Mouse (Mus musculus): ENCODE measurements around the gene Gm10719. TPM values are rescaled to one million over a fixed set of nuclear protein-coding genes. Genes with fewer than 3 reads are reported as not detected.
"Not testable (repeated sequence)": the region's sequence is repeated elsewhere in the genome, so short reads cannot be mapped to it uniquely, and the experiment has no call there.

Gene Gm10719
- polyA plus RNA-seq, 1 experiment from 2014 or later = 0.28 TPM

DNA sequence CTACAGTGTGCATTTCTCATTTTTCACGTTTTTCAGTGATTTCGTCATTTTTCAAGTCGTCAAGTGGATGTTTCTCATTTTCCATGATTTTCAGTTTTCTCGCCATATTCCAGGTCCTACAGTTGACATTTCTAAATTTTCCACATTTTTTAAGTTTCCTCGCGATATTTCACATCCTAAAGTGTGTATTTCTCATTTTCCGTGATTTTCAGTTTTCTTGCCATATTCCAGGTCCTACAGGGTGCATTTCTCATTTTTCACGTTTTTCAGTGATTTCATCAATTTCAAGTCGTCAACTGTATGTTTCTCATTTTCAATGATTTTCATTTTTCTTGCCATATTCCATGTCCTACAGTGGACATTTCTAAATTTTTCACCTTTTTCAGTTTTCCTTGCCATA lies 1.9 kb upstream of the Gm10719 start, which contains the start of gene Gm10720:
Gene Gm10720, plus strand, starts transcription at position 301 of the 400 bp plus-strand sequence.
- H3K9me3 ChIP-seq; H3K4me2 ChIP-seq; H3K4me1 ChIP-seq; H3K27me3 ChIP-seq (replicated peaks); H3K27ac ChIP-seq (replicated peaks); H3K9ac ChIP-seq; H3K4me3 ChIP-seq; ATAC-seq (ENCODE audit: extremely low read depth, insufficient number of reproducible peaks, low FRiP score, low TSS enrichment); H3K36me3 ChIP-seq: not testable (repeated sequence)
- 67% methylated on average over 5 of the region's 9 CpGs for WGBS

DNA sequence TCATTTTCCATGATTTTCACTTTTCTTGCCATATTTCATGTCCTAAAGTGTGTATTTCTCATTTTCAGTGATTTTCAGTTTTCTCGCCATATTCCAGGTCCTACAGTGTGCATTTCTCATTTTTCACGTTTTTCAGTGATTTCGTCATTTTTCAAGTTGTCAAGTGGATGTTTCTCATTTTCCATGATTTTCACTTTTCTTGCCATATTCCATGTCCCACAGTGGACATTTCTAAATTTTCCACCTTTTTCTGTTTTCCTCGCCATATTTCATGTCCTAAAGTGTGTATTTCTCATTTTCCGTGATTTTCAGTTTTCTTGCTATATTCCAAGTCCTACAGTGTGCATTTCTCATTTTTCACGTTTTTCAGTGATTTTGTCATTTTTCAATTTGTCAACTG lies 1.3 kb upstream of the Gm10719 start:
- H3K4me2 ChIP-seq; H3K27me3 ChIP-seq (replicated peaks); ATAC-seq (ENCODE audit: extremely low read depth, insufficient number of reproducible peaks, low FRiP score, low TSS enrichment); H3K9me3 ChIP-seq; H3K36me3 ChIP-seq; H3K4me3 ChIP-seq; H3K4me1 ChIP-seq; H3K27ac ChIP-seq (replicated peaks); H3K9ac ChIP-seq: not testable (repeated sequence)
- WGBS = 69% methylated on average over 6 of the region's 6 CpGs

DNA sequence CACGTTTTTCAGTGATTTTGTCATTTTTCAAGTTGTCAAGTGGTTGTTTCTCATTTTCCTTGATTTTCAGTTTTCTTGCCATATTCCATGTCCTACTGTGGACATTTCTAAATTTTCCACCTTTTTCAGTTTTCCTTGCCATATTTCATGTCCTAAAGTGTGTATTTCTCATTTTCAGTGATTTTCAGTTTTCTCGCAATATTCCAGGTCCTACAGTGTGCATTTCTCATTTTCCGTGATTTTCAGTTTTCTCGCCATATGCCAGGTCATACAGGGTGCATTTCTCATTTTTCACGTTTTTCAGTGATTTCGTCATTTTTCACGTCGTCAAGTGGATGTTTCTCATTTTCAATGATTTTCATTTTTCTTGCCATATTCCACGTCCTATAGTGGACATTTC lies 1.7 kb downstream of the Gm10719 start:
- H3K4me2 ChIP-seq; H3K27ac ChIP-seq (replicated peaks); H3K36me3 ChIP-seq; H3K4me1 ChIP-seq; H3K9me3 ChIP-seq; H3K27me3 ChIP-seq (replicated peaks); ATAC-seq (ENCODE audit: extremely low read depth, insufficient number of reproducible peaks, low FRiP score, low TSS enrichment); H3K4me3 ChIP-seq; H3K9ac ChIP-seq: not testable (repeated sequence)
- WGBS = 58% methylated on average over 9 of the region's 9 CpGs

DNA sequence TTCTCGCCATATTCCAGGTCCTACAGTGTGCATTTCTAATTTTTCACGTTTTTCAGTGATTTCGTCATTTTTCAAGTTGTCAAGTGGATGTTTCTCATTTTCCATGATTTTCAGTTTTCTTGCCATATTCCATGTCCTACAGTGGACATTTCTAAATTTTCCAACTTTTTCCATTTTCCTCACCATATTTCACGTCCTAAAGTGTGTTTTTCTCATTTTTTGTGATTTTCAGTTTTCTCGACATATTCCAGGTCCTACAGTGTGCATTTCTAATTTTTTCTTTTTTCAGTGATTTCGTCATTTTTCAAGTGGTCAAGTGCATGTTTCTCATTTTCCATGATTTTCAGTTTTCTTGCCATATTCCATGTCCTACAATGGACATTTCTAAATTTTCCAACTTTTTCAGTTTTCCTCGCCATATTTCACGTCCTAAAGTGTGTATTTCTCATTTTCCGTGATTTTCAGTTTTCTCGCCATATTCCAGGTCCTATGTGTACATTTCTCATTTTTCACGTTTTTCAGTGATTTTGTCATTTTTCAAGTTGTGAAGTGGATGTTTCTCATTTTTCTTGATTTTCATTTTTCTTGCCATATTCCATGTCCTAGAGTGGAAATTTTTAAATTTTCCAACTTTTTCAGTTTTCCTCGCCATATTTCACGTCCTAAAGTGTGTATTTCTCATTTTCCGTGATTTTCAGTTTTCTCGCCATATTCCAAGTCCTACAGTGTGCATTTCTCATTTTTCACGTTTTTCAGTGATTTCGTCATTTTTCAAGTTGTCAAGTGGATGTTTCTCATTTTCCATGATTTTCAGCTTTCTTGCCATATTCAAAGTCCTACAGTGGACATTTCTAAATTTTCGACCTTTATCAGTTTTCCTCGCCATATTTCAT lies 2.9 kb downstream of the Gm10719 start:
- not testable (repeated sequence) for H3K27ac ChIP-seq (replicated peaks); ATAC-seq (ENCODE audit: extremely low read depth, insufficient number of reproducible peaks, low FRiP score, low TSS enrichment); H3K4me1 ChIP-seq; H3K9me3 ChIP-seq; H3K36me3 ChIP-seq; H3K4me3 ChIP-seq; H3K27me3 ChIP-seq (replicated peaks); H3K9ac ChIP-seq; H3K4me2 ChIP-seq
- 67% methylated on average over 17 of the region's 19 CpGs for WGBS

DNA sequence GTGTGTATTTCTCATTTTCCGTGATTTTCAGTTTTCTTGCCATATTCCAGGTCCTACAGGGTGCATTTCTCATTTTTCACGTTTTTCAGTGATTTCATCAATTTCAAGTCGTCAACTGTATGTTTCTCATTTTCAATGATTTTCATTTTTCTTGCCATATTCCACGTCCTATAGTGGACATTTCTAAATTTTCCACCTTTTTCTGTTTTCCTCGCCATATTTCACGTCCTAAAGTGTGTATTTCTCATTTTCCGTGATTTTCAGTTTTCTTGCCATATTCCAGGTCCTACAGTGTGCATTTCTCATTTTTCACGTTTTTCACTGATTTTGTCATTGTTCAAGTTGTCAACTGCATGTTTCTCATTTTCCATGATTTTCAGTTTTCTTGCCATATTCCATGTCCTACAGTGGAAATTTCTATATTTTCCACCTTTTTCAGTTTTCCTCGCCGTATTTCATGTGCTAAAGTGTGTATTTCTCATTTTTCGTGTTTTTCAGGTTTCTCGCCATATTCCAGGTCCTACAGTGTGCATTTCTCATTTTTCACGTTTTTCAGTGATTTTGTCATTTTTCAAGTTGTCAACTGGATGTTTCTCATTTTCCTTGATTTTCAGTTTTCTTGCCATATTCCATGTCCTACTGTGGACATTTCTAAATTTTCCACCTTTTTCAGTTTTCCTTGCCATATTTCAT lies 5.3 kb downstream of the Gm10719 start:
- WGBS = 68% methylated on average over 11 of the region's 13 CpGs
- H3K4me3 ChIP-seq; ATAC-seq (ENCODE audit: extremely low read depth, insufficient number of reproducible peaks, low FRiP score, low TSS enrichment); H3K27ac ChIP-seq (replicated peaks); H3K9me3 ChIP-seq; H3K36me3 ChIP-seq; H3K4me2 ChIP-seq; H3K9ac ChIP-seq; H3K27me3 ChIP-seq (replicated peaks); H3K4me1 ChIP-seq: not testable (repeated sequence)

DNA sequence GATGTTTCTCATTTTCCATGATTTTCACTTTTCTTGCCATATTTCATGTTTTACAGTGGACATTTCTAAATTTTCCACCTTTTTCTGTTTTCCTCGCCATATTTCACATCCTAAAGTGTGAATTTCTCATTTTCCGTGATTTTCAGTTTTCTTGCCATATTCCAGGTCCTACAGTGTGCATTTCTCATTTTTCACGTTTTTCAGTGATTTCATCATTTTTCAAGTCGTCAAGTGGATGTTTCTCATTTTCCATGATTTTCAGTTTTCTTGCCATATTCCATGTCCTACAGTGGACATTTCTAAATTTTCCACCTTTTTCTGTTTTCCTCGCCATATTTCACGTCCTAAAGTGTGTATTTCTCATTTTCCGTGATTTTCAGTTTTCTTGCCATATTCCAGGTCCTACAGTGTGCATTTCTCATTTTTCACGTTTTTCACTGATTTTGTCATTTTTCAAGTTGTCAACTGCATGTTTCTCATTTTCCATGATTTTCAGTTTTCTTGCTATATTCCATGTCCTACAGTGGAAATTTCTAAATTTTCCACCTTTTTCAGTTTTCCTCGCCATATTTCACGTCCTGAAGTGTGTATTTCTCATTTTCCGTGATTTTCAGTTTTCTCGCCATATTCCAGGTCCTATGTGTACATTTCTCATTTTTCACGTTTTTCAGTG lies 6.2 kb downstream of the Gm10719 start, which contains the start of gene Gm10718:
Gene Gm10718, plus strand, starts transcription at position 236 of the 673 bp plus-strand sequence.
- not testable (repeated sequence) for H3K4me2 ChIP-seq; ATAC-seq (ENCODE audit: extremely low read depth, insufficient number of reproducible peaks, low FRiP score, low TSS enrichment); H3K27ac ChIP-seq (replicated peaks); H3K9me3 ChIP-seq; H3K27me3 ChIP-seq (replicated peaks); H3K36me3 ChIP-seq; H3K4me1 ChIP-seq; H3K9ac ChIP-seq; H3K4me3 ChIP-seq
- whole genome bisulfite sequencing = 67% methylated on average over 12 of the region's 13 CpGs

DNA sequence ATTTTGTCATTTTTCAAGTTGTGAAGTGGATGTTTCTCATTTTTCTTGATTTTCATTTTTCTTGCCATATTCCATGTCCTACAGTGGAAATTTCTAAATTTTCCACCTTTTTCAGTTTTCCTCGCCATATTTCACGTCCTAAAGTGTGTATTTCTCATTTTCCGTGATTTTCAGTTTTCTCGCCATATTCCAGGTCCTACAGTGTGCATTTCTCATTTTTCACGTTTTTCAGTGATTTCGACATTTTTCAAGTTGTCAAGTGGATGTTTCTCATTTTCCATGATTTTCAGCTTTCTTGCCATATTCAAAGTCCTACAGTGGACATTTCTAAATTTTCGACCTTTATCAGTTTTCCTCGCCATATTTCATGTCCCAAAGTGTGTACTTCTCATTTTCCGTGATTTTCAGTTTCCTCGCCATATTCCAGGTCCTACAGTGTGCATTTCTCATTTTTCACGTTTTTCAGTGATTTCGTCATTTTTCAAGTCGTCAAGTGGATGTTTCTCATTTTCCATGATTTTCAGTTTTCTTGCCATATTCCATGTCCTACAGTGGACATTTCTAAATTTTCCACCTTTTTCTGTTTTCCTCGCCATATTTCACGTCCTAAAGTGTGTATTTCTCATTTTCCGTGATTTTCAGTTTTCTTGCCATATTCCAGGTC lies 6.9 kb downstream of the Gm10719 start:
- H3K36me3 ChIP-seq; H3K27ac ChIP-seq (replicated peaks); ATAC-seq (ENCODE audit: extremely low read depth, insufficient number of reproducible peaks, low FRiP score, low TSS enrichment); H3K4me3 ChIP-seq; H3K27me3 ChIP-seq (replicated peaks); H3K4me2 ChIP-seq; H3K9me3 ChIP-seq; H3K9ac ChIP-seq; H3K4me1 ChIP-seq: not testable (repeated sequence)
- WGBS = 69% methylated on average over 16 of the region's 16 CpGs

DNA sequence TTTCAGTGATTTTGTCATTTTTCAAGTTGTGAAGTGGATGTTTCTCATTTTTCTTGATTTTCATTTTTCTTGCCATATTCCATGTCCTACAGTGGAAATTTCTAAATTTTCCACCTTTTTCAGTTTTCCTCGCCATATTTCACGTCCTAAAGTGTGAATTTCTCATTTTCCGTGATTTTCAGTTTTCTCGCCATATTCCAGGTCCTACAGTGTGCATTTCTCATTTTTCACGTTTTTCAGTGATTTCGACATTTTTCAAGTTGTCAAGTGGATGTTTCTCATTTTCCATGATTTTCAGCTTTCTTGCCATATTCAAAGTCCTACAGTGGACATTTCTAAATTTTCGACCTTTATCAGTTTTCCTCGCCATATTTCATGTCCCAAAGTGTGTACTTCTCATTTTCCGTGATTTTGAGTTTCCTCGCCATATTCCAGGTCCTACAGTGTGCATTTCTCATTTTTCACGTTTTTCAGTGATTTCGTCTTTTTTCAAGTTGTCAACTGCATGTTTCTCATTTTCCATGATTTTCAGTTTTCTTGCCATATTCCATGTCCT lies 7.8 kb downstream of the Gm10719 start, which contains the start of gene Gm10717:
Gene Gm10717, plus strand, starts transcription at position 506 of the 556 bp plus-strand sequence.
- H3K27me3 ChIP-seq (replicated peaks); ATAC-seq (ENCODE audit: extremely low read depth, insufficient number of reproducible peaks, low FRiP score, low TSS enrichment); H3K4me3 ChIP-seq; H3K36me3 ChIP-seq; H3K9me3 ChIP-seq; H3K4me2 ChIP-seq; H3K4me1 ChIP-seq; H3K9ac ChIP-seq; H3K27ac ChIP-seq (replicated peaks): not testable (repeated sequence)
- WGBS = 65% methylated on average over 12 of the region's 12 CpGs

DNA sequence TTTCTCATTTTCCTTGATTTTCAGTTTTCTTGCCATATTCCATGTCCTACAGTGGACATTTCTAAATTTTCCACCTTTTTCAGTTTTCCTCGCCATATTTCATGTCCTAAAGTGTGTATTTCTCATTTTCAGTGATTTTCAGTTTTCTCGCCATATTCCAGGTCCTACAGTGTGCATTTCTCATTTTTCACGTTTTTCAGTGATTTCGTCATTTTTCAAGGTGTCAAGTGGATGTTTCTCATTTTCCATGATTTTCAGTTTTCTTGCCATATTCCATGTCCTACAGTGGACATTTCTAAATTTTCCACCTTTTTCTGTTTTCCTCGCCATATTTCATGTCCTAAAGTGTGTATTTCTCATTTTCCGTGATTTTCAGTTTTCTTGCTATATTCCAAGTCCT lies 8.4 kb downstream of the Gm10719 start:
- H3K4me2 ChIP-seq; H3K27me3 ChIP-seq (replicated peaks); H3K4me3 ChIP-seq; H3K36me3 ChIP-seq; H3K27ac ChIP-seq (replicated peaks); ATAC-seq (ENCODE audit: extremely low read depth, insufficient number of reproducible peaks, low FRiP score, low TSS enrichment); H3K9me3 ChIP-seq; H3K4me1 ChIP-seq; H3K9ac ChIP-seq: not testable (repeated sequence)
- WGBS = 63% methylated on average over 5 of the region's 6 CpGs

DNA sequence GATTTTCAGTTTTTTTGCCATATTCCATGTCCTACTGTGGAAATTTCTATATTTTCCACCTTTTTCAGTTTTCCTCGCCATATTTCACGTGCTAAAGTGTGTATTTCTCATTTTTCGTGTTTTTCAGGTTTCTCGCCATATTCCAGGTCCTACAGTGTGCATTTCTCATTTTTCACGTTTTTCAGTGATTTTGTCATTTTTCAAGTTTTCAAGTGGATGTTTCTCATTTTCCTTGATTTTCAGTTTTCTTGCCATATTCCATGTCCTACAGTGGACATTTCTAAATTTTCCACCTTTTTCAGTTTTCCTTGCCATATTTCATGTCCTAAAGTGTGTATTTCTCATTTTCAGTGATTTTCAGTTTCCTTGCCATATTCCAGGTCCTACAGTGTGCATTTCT lies 8.9 kb downstream of the Gm10719 start:
- H3K9me3 ChIP-seq; H3K9ac ChIP-seq; H3K4me2 ChIP-seq; ATAC-seq (ENCODE audit: extremely low read depth, insufficient number of reproducible peaks, low FRiP score, low TSS enrichment); H3K4me3 ChIP-seq; H3K4me1 ChIP-seq; H3K27me3 ChIP-seq (replicated peaks); H3K36me3 ChIP-seq; H3K27ac ChIP-seq (replicated peaks): not testable (repeated sequence)
- 70% methylated on average over 5 of the region's 5 CpGs for WGBS

DNA sequence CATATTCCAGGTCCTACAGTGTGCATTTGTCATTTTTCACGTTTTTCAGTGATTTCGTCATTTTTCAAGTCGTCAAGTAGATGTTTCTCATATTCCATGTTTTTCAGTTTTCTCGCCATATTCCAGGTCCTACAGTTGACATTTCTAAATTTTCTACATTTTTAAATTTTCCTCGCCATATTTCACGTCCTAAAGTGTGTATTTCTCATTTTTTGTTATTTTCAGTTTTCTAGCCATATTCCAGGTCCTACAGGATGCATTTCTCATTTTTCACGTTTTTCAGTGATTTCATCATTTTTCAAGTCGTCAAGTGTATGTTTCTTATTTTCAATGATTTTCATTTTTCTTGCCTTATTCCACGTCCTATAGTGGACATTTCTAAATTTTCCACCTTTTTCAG lies 9.5 kb downstream of the Gm10719 start:
- H3K27me3 ChIP-seq (replicated peaks); ATAC-seq (ENCODE audit: extremely low read depth, insufficient number of reproducible peaks, low FRiP score, low TSS enrichment); H3K4me2 ChIP-seq; H3K9me3 ChIP-seq; H3K36me3 ChIP-seq; H3K4me3 ChIP-seq; H3K4me1 ChIP-seq; H3K9ac ChIP-seq; H3K27ac ChIP-seq (replicated peaks): not testable (repeated sequence)
- WGBS = 59% methylated on average over 9 of the region's 9 CpGs

Measured in heart, embryonic 13.5 days (tissue).